Mouse (Mus musculus) ES-E14 (cell line): ENCODE data around the gene Phc1. TPM values are rescaled to one million over a fixed set of nuclear protein-coding genes. Genes with fewer than 3 reads are reported as not detected.

Source experiments
- DNase-seq: peaks from one replicate; pipeline ENCODE4 v3.0.0-alpha.2; 2013; ENCODE audit warnings: low read depth, low spot score
- H3K27ac ChIP-seq: 2 replicates; pipeline ENCODE4 v1.5.1; 2012; ENCODE audit warnings: low read depth, mild to moderate bottlenecking, low read length, moderate library complexity, mixed read lengths; ENCODE audit not compliant: poor library complexity, insufficient read depth, severe bottlenecking
- H3K36me3 ChIP-seq: 2 replicates; pipeline ENCODE4 v1.6.1; 2012; ENCODE audit warnings: mild to moderate bottlenecking, low read length, moderate library complexity, mixed read lengths; ENCODE audit not compliant: control insufficient read depth, poor library complexity, insufficient read depth, severe bottlenecking
- H3K4me1 ChIP-seq, 2 experiments: fragments of 150-350 bp in 1 of 2; sonication (generic) in 1 of 2; 2 replicates each; pipeline ENCODE4 v1.6.1; 2012; ENCODE audit warnings: low read length in 2 of 2, mild to moderate bottlenecking in 1 of 2, mixed read lengths in 1 of 2; ENCODE audit not compliant: control insufficient read depth in 2 of 2, insufficient read depth in 2 of 2, poor library complexity in 1 of 2
- H3K4me3 ChIP-seq, 2 experiments: fragments of 150-350 bp in 1 of 2; sonication (generic) in 1 of 2; 2 replicates each; pipeline ENCODE4 v1.5.1; 2012; ENCODE audit warnings: low read length in 2 of 2, low read depth in 1 of 2, mild to moderate bottlenecking in 1 of 2, mixed read lengths in 1 of 2; ENCODE audit not compliant: insufficient read depth in 1 of 2, poor library complexity in 1 of 2, severe bottlenecking in 1 of 2
- H3K9ac ChIP-seq: 2 replicates; pipeline ENCODE4 v1.6.1; 2012; ENCODE audit warnings: low read depth, mild to moderate bottlenecking, low read length, mixed read lengths; ENCODE audit not compliant: poor library complexity, insufficient read depth, severe bottlenecking
- H3K9me3 ChIP-seq: fragments of 150-350 bp; sonication (generic); 2 replicates; pipeline ENCODE4 v1.6.1; 2012; ENCODE audit warnings: low read depth, mild to moderate bottlenecking, low read length; ENCODE audit not compliant: control insufficient read depth, insufficient read depth
- CHD2 ChIP-seq: IDR thresholded peaks from 2 replicates; pipeline ENCODE4 v1.6.1; 2014; ENCODE audit warnings: mild to moderate bottlenecking, low read depth, low read length, inconsistent platforms
- HCFC1 ChIP-seq: IDR thresholded peaks from 2 replicates; pipeline ENCODE4 v1.6.1; 2012; ENCODE audit warnings: low read length, inconsistent platforms, borderline replicate concordance; ENCODE audit not compliant: insufficient read depth
- MAFK ChIP-seq: IDR thresholded peaks from 2 replicates; pipeline ENCODE4 v1.6.1; 2014; ENCODE audit warnings: mild to moderate bottlenecking, low read depth, low read length, inconsistent platforms; ENCODE audit not compliant: insufficient read depth
- ZC3H11A ChIP-seq: IDR thresholded peaks from 2 replicates; pipeline ENCODE4 v1.6.1; 2012; ENCODE audit warnings: low read depth, mild to moderate bottlenecking, inconsistent platforms, low read length, borderline replicate concordance
- ZNF384 ChIP-seq: IDR thresholded peaks from 2 replicates; pipeline ENCODE4 v1.6.1; 2012; ENCODE audit warnings: low read depth, low read length, inconsistent platforms
- in situ Hi-C, 2 experiments: fragments of 600-800 bp; cut with MboI; formaldehyde crosslinking; loops; one replicate each; pipeline ENCODE4 v1.15.1; 2025; ENCODE audit warnings: low sequenced_read_pairs in 2 of 2, inconsistent platforms in 1 of 2; ENCODE audit not compliant: unreplicated experiment in 2 of 2
- total RNA-seq: library from RNA; depleted of rRNA; stranded (reverse); fragments of 300-350 nt; gene quantifications from 2 replicates; pipeline ENCODE4 v1.2.3, GENCODE M21; 2012

Gene Phc1
- total RNA-seq, 1 experiment = 169 TPM

- H3K4me1 ChIP-seq = peaks cover 5 to 17% of the 10 kb centered on the region in 2 experiments
- peak; percentile 78 for TF ChIP-seq CHD2
- no peak for TF ChIP-seq MAFK
- no peaks in the 10 kb centered on the region for H3K36me3 ChIP-seq
- H3K9ac ChIP-seq = peak overlapping the region; percentile 60; the same call in 1 of the 2 replicates
- peak overlapping the region; percentile 99 for H3K27ac ChIP-seq
- DNase-seq = peak; percentile 84
- H3K4me3 ChIP-seq = peak overlapping the region in 1 of 2 experiments; percentile 54; a peak in 3 of 4 replicates
- H3K9me3 ChIP-seq = no peaks in the 10 kb centered on the region
- in situ Hi-C loops = loop anchor here in 1 of 2 experiments (25.0 kb wide), 1 partner anchor 395 kb away; no protein-coding TSS in a partner anchor
These were observed 1.8 kb upstream of the Phc1 start for GRCm38 (mm10) chr6:122342125-122342524.

- DNase-seq = peak; percentile 82
- TF ChIP-seq CHD2 = peak; percentile 45; the same call in 1 of the 2 replicates
- no peak for TF ChIP-seq ZNF384
These were observed 863 bp upstream of the Phc1 start for GRCm38 (mm10) chr6:122341038-122341810.

GRCm38 (mm10) chr6:122339648-122340341 lies 566 bp downstream of the Phc1 start:
- DNase-seq = peak; percentile 73
- H3K9me3 ChIP-seq = no peaks in the 10 kb centered on the region
- H3K36me3 ChIP-seq = peaks cover 10% of the 10 kb centered on the region
- in situ Hi-C loops = loop anchor here in 1 of 2 experiments (25.0 kb wide), 1 partner anchor 398 kb away; no protein-coding TSS in a partner anchor
- TF ChIP-seq HCFC1 = no peak
- TF ChIP-seq ZNF384 = no peak
- no peak for TF ChIP-seq MAFK
- no peak for TF ChIP-seq ZC3H11A
- no peak for TF ChIP-seq CHD2
- peaks cover 8 to 11% of the 10 kb centered on the region in 2 experiments; a peak in 3 of 4 replicates for H3K4me1 ChIP-seq
- H3K4me3 ChIP-seq = peak overlapping the region; percentile 77 to 96
- H3K9ac ChIP-seq = peak overlapping the region; percentile 97
- H3K27ac ChIP-seq = peak overlapping the region; percentile 100

More at GRCm38 (mm10) chr6:122341038-122341810, 863 bp upstream of the Phc1 start:
- in situ Hi-C loops = loop anchor here in 1 of 2 experiments (25.0 kb wide), 1 partner anchor 396 kb away; no protein-coding TSS in a partner anchor
- H3K36me3 ChIP-seq = peaks cover 5% of the 10 kb centered on the region
- H3K4me3 ChIP-seq = peak overlapping the region; percentile 23 to 34; a peak in 3 of 4 replicates
- H3K4me1 ChIP-seq = peaks cover 6 to 16% of the 10 kb centered on the region in 2 experiments
- H3K27ac ChIP-seq = peak overlapping the region; percentile 100
- no peaks in the 10 kb centered on the region for H3K9me3 ChIP-seq
- no peak overlapping the region; the same call in 1 of the 2 replicates for H3K9ac ChIP-seq

- peaks cover 9 to 10% of the 10 kb centered on the region in 2 experiments; a peak in 2 of 4 replicates for H3K4me1 ChIP-seq
- H3K9me3 ChIP-seq = no peaks in the 10 kb centered on the region
- TF ChIP-seq HCFC1 (peak; percentile 57; the same call in 1 of the 2 replicates), ZC3H11A (no peak)
- H3K4me3 ChIP-seq = peak overlapping the region; percentile 77 to 85
- H3K36me3 ChIP-seq = peaks cover 15% of the 10 kb centered on the region
- in situ Hi-C loops = loop anchor here in 1 of 2 experiments (25.0 kb wide), 1 partner anchor 398 kb away; no protein-coding TSS in a partner anchor
- DNase-seq = no peak
- H3K9ac ChIP-seq = peak overlapping the region; percentile 83
- H3K27ac ChIP-seq = peak overlapping the region; percentile 100
These were observed 1.2 kb downstream of the Phc1 start for GRCm38 (mm10) chr6:122339047-122339647.
